Mouse (Mus musculus): ENCODE results near the gene Ralgapa2.

Gene Ralgapa2

DNA sequence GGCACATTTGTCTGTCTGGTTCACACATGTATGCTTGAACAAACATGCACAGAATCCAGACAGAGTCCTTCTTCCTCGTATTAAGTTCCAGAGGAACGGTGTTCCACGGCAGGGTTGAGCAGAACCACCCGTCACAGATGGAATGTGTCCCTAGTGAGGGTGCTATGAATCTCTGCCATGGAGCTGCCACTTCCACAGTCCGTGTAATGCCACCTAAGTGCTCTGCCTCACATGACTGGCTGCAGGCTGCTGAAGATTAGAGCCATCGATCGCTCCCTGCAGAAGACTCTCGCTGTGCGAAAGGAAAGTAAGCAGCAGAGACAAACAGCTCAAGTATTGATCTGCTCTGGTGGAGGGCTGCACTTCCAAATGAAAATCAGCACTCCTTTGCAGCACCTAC lies 218.6 kb downstream of the Ralgapa2 start:
- no peak for DNase-seq

DNA sequence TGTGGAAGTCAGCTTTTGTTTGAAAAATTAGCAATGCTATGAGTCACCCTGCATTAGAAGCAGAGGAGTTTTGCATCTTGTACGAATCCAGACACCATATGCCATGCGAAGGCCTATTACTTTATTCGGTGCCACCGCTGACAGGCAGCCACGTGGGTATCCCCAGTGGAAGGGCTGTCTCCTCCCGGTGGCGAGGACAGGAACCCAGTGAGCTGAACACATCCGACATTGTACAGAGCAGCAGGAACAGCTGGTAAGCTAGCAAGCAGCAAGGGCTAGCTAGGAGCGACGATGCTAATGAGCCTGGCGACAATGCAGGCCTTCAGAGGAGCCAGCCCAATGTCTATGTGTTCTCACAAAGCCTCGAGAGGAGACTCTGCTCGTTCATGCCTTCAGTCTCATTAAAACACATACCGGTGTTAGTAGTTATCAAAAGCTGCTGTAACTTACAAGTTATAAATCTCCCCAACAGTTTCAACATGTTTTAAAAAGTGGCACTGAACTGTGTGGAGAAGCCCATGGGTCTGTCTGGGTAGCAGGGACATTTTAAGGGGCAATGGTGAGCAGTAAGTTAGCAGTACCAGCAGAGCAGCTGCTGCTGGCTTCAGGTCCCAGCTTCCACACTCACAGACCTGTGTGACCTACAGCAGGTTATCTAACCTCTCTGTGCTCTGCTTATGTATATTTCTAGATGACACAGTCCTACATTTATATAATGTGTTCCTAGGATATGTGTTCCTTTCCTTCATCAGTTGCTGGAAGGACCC lies 221.1 kb downstream of the Ralgapa2 start:
- DNase-seq, result no peak

- no peak for DNase-seq
Observed at GRCm38 (mm10) chr2:146290366-146290765, 221.8 kb downstream of the Ralgapa2 start.

- no peak for DNase-seq
Observed at GRCm38 (mm10) chr2:146289394-146289793, 222.8 kb downstream of the Ralgapa2 start.

DNA sequence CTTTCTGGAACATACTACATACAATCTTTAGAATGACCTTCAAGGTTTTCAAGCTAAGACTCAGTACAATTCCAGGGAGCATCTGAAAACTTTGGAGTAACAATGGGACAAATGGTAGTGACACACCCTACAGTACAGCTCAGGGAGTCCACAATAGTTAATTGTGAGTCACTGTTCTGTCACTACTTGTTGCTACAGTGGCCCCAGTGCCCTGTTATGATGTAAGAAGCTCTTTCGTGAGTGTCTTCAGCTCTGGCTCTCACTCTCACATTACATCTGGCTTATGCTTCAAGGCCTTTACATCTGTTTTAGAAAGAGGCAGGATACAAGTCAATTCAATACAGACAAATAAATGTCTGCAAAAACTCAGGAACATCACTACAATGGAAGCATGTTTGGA lies 223.8 kb downstream of the Ralgapa2 start:
- no peak for DNase-seq

- DNase-seq, result no peak
Observed at GRCm38 (mm10) chr2:146287531-146287930, 224.6 kb downstream of the Ralgapa2 start.

DNA sequence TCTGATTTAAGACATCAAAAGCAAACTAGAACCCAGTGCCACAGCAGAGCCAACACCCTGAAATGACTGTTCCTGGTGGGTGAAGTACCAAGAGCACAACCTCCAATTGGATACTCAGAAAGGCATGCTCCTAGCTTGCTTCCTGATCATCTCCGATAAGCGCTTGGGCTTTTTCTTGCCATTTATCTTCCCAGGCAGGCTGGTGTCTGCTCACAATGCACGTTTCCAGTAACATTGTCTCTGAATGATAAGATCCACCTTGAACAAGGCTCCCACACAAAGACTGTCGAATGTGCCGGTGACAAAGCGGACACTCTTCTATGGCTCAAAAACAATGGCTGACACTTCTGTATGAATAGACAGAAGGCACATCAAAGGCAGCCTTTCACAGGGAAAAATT lies 230.8 kb downstream of the Ralgapa2 start:
- no peak for DNase-seq

- DNase-seq, result no peak
Observed at GRCm38 (mm10) chr2:146280921-146281274, 231.2 kb downstream of the Ralgapa2 start.

- no peak for DNase-seq
Observed at GRCm38 (mm10) chr2:146280221-146280920, 231.8 kb downstream of the Ralgapa2 start.

DNA sequence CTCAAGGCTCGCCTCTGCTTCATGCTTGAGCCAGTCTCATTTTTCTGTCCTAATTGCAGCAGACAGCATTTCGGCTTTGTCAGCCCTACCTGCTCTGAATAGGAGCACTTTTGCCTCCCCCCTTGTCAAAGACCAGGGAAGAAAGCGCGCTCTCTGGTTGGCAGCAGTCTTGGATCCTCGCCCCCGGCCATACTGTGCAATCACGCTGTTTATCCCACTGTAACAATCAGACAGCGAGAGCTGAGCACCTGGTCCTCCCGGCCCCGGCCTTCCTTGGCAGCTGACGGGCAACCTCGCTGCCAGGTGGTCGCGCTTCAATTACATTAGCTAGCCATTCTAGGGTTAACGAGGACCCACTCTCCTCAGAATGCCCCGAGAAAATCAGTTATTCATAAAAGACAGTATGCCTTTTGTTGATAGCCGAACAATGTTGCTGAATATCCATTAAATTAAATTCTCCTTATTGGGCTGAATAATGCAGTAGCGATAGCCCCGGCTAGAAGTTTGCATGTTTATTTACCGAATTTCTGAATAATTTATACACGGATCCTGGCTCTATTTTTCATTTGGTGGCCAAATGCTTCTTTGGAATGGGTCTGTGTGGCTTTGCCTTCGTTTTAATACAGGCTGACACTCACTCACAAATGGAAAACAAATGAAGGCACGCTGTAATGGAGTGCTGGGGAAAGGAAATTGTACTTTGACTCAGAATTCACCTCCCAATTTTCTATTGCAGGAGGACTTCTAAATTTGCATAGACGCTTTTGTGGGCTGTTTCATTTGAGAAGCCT lies 232.5 kb downstream of the Ralgapa2 start:
- DNase-seq, result peak; percentile 37

DNA sequence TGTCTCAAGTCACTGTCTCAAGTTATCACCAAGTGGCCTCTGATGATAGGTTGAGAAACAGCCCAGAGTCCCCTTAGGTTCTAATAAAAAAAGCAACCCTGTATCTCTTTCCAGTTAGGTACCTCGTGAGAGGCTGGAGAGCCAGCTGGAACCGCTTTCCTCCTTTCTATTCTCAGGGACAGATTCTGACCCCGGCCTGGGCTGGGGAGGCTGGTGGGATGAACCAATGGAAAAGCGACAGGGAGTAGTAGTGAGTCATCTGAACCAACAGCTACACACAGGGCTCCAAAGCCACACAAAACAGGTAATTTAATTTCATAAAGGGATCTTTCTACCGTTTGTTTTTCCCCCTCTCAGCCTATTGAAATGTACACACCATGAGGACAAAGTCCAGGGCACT lies 233.8 kb downstream of the Ralgapa2 start:
- no peak for DNase-seq

GRCm38 (mm10) chr2:146266539-146266938 lies 245.6 kb downstream of the Ralgapa2 start:
- DNase-seq, result no peak

- DNase-seq, result no peak
Observed at GRCm38 (mm10) chr2:146265045-146265444, 247.1 kb downstream of the Ralgapa2 start.

- no peak for DNase-seq
Observed at GRCm38 (mm10) chr2:146262966-146263365, 249.2 kb downstream of the Ralgapa2 start.

DNA sequence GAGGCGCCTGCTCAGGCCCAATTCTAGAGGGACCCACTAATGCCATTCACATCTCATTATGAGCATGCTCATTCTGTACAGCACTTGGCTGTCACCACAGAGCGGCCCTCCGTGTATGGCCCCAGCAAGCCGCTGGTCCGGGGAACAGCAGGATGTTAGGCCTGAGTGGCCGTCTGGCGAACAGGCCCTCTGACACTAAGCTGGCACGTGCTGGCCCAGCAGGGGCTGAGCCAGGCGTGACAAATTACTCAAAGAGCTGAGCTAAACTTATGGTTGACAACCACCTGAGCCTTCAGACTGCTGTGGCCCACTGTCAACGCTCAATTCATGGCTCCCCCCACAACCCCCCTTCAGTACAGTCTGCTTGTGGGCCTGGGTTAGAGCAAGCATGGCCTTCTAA lies 249.9 kb downstream of the Ralgapa2 start:
- no peak for DNase-seq

GRCm38 (mm10) chr2:146261146-146261545 lies 251.0 kb downstream of the Ralgapa2 start:
- DNase-seq, result no peak

DNA sequence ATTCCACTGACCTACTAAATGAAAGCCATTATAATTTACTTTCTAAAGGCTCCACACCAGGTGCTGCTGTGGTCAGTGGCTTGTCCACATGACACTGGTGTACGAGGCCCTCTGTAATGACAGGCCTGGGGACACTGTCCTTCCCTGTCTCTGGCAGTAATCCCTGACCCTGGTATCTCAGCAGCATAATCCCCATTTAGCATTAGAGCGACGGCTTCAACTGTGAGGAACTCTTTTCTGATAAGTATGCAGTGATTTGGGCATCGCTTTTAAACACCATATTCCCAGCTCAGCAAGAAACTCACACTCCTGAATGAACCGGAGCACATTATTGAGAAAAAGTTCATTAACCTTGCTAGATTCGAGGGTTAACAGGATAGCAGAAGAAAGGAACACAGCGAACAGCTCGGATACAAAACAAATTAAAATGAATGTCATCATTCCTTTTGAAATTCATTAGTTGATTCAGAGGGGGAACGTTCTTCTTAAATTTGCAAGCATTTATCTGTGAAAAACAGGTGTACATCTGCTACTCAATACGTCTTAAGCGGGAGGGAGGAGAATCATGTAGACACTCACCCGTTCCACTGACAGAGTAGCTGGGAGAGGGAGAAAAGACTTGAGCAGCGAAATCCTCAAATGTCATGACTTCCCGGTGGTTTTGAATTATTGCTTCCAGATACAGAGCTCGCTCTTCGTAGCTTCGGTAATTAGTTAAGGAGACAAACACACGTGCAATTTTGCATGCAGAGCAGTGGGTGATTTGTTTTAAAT lies 252.2 kb downstream of the Ralgapa2 start:
- no peak for DNase-seq

- no peak for DNase-seq
Observed at GRCm38 (mm10) chr2:146258736-146259469, 253.2 kb downstream of the Ralgapa2 start.

- no peak for DNase-seq
Observed at GRCm38 (mm10) chr2:146257609-146258008, 254.5 kb downstream of the Ralgapa2 start.

DNA sequence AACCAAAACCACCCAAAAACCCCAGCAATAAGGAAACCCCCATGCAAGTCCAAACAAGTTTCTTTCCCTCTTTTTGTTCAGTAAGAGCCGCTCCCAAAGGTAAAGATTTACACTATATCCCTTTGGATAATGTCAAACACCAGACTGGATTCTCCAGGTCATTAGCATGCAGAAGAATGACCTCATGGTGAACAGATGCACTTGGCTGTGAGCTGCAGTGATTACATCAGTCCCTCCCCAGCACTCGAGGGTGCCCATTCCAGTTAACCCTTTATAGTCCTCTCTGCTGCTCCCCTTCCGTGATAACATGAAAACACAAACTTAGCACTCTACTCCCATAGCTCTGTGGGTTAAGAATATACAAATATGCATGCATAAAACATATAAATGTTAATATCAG lies 255.1 kb downstream of the Ralgapa2 start:
- no peak for DNase-seq

DNA sequence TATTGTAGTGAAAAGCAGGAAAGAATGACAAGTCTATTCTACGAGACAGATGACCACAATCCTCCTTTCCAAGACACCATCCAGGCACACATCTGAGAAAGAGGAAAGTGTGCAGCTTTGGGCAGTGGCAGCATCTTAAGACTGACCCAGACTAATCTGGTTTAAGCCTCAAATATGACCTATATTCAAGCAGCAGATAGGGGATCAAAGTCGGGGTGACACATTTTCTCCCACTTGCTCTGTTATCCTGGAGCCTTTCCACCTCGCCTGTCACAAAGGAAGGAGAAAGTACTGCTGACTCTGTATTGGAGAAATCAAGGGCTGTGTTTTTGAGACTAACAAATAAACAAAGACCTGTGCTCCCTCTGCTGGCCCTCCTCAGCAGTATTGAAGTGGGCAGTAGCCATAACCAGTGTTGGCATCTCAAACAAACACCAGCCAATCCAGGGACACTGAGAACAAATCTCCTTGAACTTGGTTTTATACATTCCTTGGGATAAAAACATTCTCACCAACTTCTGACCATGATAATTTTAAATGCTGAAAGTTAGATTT lies 255.7 kb downstream of the Ralgapa2 start:
- DNase-seq, result no peak

DNA sequence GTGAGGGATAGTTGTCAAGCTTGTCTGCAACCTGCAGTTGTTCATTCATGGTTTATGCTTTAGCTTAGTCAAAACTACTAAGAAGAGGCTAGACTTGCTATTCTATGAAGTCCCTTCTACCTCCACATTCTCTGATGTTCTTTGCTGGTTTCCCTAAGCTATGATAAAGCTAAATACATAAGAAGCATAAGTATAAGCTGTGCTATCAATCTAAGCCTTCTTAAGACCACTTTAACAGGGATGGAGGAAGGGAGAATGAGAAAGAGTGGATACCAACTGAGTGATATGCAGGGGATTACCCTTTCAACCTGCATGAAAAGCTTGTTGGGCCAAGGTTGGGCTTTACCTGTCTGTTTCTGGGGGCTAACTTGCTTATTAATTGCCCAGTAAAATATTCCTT lies 256.5 kb downstream of the Ralgapa2 start:
- no peak for DNase-seq
